Mouse (Mus musculus) embryonic facial prominence, embryonic 11.5 days (tissue): Measurements from ENCODE around the gene Rprd2. TPM values are rescaled to one million over a fixed set of nuclear protein-coding genes. Genes with fewer than 3 reads are reported as not detected.
"Not testable (repeated sequence)": the region's sequence is repeated elsewhere in the genome, so short reads cannot be mapped to it uniquely, and the experiment has no call there.

Experiments
- ATAC-seq: fragments of 200-750 bp; cut with Nextera tagmentation; replicated peaks from 2 replicates; pipeline ENCODE4 v1.8.0; 2017; ENCODE audit warnings: low read depth; ENCODE audit not compliant: insufficient number of reproducible peaks, low FRiP score, low TSS enrichment
- DNase-seq: peaks from one replicate; pipeline ENCODE4 v3.0.0-alpha.2; 2015; ENCODE audit warnings: low spot score
- H3K27ac ChIP-seq: fragments of 300-500 bp; sonication (generic); replicated peaks from 2 replicates; pipeline ENCODE4 v1.5.1; 2014; ENCODE audit warnings: mild to moderate bottlenecking, low read depth, low read length, control low read depth
- H3K27me3 ChIP-seq: fragments of 300-500 bp; sonication (generic); 2 replicates; pipeline ENCODE4 v1.6.1; 2014; ENCODE audit warnings: mild to moderate bottlenecking, low read length, moderate library complexity, mixed read lengths; ENCODE audit not compliant: control insufficient read depth, insufficient read depth
- H3K36me3 ChIP-seq: fragments of 300-500 bp; sonication (generic); replicated peaks from 2 replicates; pipeline ENCODE4 v1.6.1; 2014; ENCODE audit warnings: low read depth, mild to moderate bottlenecking, low read length, moderate library complexity, mixed read lengths; ENCODE audit not compliant: control insufficient read depth, insufficient read depth
- H3K4me1 ChIP-seq: fragments of 300-500 bp; sonication (generic); 2 replicates; pipeline ENCODE4 v1.6.1; 2014; ENCODE audit warnings: low read length, mixed read lengths; ENCODE audit not compliant: control insufficient read depth, insufficient read depth
- H3K4me2 ChIP-seq: fragments of 300-500 bp; sonication (generic); 2 replicates; pipeline ENCODE4 v1.6.1; 2014; ENCODE audit warnings: low read depth, mild to moderate bottlenecking, control low read depth, low read length, moderate library complexity
- H3K4me3 ChIP-seq: fragments of 300-500 bp; sonication (generic); 2 replicates; pipeline ENCODE4 v1.5.1; 2014; ENCODE audit warnings: low read depth, low read length, control low read depth
- H3K9ac ChIP-seq: fragments of 300-500 bp; sonication (generic); replicated peaks from 2 replicates; pipeline ENCODE4 v1.6.1; 2014; ENCODE audit warnings: mild to moderate bottlenecking, control low read depth, low read length
- H3K9me3 ChIP-seq: fragments of 300-500 bp; sonication (generic); replicated peaks from 2 replicates; pipeline ENCODE4 v1.6.1; 2016; ENCODE audit warnings: mild to moderate bottlenecking, low read length, inconsistent platforms, mixed read lengths; ENCODE audit not compliant: control insufficient read depth
- WGBS: fragments of 180-500 bp; shearing (Covaris S2); extraction: QIAGEN DNeasy Blood & Tissue Kit; methylation state at CpG from one replicate; pipeline ENCODE4 v1.1.7; 2014; 5-methylcytosine and 5-hydroxymethylcytosine counted together
- polyA plus RNA-seq: library from polyadenylated mRNA; unstranded; fragments of >200 nt; fragmentation: Nextera tagmentation; extraction: Ambion mirVana; gene quantifications from 2 replicates; pipeline ENCODE4 v1.2.1, GENCODE M21; 2014

The Rprd2 gene
- polyA plus RNA-seq, 1 experiment from 2014 or later = 24.4 TPM

GRCm38 (mm10) chr3:95808384-95808783 is 10.3 kb downstream of the Rprd2 start:
- Histone ChIP-seq H3K4me2 (no peak overlapping the region), H3K36me3 (peaks cover 3% of the 10 kb centered on the region), H3K27ac (no peak overlapping the region), H3K4me3 (no peak overlapping the region), H3K9ac (no peak overlapping the region), H3K9me3 (no peaks in the 10 kb centered on the region), H3K4me1 (no peaks in the 10 kb centered on the region), H3K27me3 (no peaks in the 10 kb centered on the region)
- no peak for ATAC-seq
- DNase-seq = no peak
- WGBS = 74% methylated on average over 2 of the region's 2 CpGs

GRCm38 (mm10) chr3:95807630-95808029 is 11.0 kb downstream of the Rprd2 start:
- not testable (repeated sequence) for H3K36me3 ChIP-seq, H3K4me1 ChIP-seq, H3K27me3 ChIP-seq, H3K4me3 ChIP-seq, H3K27ac ChIP-seq, ATAC-seq, H3K9me3 ChIP-seq, H3K4me2 ChIP-seq, DNase-seq, H3K9ac ChIP-seq
- 77% methylated on average over 4 of the region's 6 CpGs for WGBS

GRCm38 (mm10) chr3:95806677-95807076 is 12.0 kb downstream of the Rprd2 start:
- no peaks in the 10 kb centered on the region for H3K27me3 ChIP-seq
- no peak for ATAC-seq
- H3K36me3 ChIP-seq = peaks cover 3% of the 10 kb centered on the region
- H3K4me3 ChIP-seq = no peak overlapping the region
- H3K27ac ChIP-seq = no peak overlapping the region
- no peaks in the 10 kb centered on the region for H3K4me1 ChIP-seq
- H3K4me2 ChIP-seq = no peak overlapping the region
- H3K9ac ChIP-seq = no peak overlapping the region
- DNase-seq = no peak
- 83% methylated on average over 1 of the region's 1 CpGs for WGBS
- no peaks in the 10 kb centered on the region for H3K9me3 ChIP-seq

GRCm38 (mm10) chr3:95803851-95804250 is 14.8 kb downstream of the Rprd2 start:
- Histone ChIP-seq H3K9me3 (no peaks in the 10 kb centered on the region), H3K36me3 (peaks cover 3% of the 10 kb centered on the region), H3K9ac (no peak overlapping the region), H3K4me1 (no peaks in the 10 kb centered on the region), H3K4me2 (no peak overlapping the region), H3K27me3 (no peaks in the 10 kb centered on the region), H3K27ac (no peak overlapping the region), H3K4me3 (no peak overlapping the region)
- DNase-seq (no peak), ATAC-seq (no peak)
- 97% methylated on average over 4 of the region's 4 CpGs for WGBS

GRCm38 (mm10) chr3:95798756-95799155 is 19.9 kb downstream of the Rprd2 start:
- ATAC-seq (no peak), DNase-seq (no peak)
- H3K4me3 ChIP-seq = no peak overlapping the region

GRCm38 (mm10) chr3:95794299-95794698 is 24.4 kb downstream of the Rprd2 start:
- Histone ChIP-seq H3K4me1 (no peaks in the 10 kb centered on the region), H3K4me3 (no peak overlapping the region), H3K4me2 (no peak overlapping the region), H3K36me3 (no peaks in the 10 kb centered on the region), H3K9me3 (no peaks in the 10 kb centered on the region), H3K27ac (no peak overlapping the region), H3K27me3 (no peaks in the 10 kb centered on the region), H3K9ac (no peak overlapping the region)
- no peak for ATAC-seq
- DNase-seq = no peak
- WGBS = 75% methylated on average over 1 of the region's 1 CpGs

More at GRCm38 (mm10) chr3:95798756-95799155, 19.9 kb downstream of the Rprd2 start:
- Histone ChIP-seq H3K27ac (no peak overlapping the region), H3K9ac (no peak overlapping the region), H3K36me3 (no peaks in the 10 kb centered on the region; the same call in 1 of the 2 replicates), H3K27me3 (no peaks in the 10 kb centered on the region), H3K4me1 (no peaks in the 10 kb centered on the region), H3K4me2 (no peak overlapping the region), H3K9me3 (no peaks in the 10 kb centered on the region)
- 89% methylated on average over 4 of the region's 4 CpGs for WGBS

- WGBS = 61% methylated on average over 2 of the region's 2 CpGs
- Histone ChIP-seq H3K4me3 (no peak overlapping the region), H3K9ac (no peak overlapping the region), H3K4me2 (no peak overlapping the region), H3K36me3 (no peaks in the 10 kb centered on the region), H3K4me1 (no peaks in the 10 kb centered on the region), H3K9me3 (no peaks in the 10 kb centered on the region), H3K27me3 (no peaks in the 10 kb centered on the region), H3K27ac (no peak overlapping the region)
- DNase-seq (no peak), ATAC-seq (no peak)
These were observed 25.0 kb downstream of the Rprd2 start for GRCm38 (mm10) chr3:95793662-95794061.

GRCm38 (mm10) chr3:95785501-95785900 is 33.2 kb downstream of the Rprd2 start:
- H3K27me3 ChIP-seq = no peaks in the 10 kb centered on the region
- no peak overlapping the region for H3K27ac ChIP-seq
- H3K9ac ChIP-seq = no peak overlapping the region
- H3K9me3 ChIP-seq = no peaks in the 10 kb centered on the region
- DNase-seq = no peak
- ATAC-seq = no peak
- no peak overlapping the region for H3K4me3 ChIP-seq
- no peak overlapping the region for H3K4me2 ChIP-seq
- WGBS = 94% methylated on average over 4 of the region's 4 CpGs
- H3K4me1 ChIP-seq = no peaks in the 10 kb centered on the region
- peaks cover 7% of the 10 kb centered on the region for H3K36me3 ChIP-seq
